Mouse (Mus musculus) ES-CJ7 (cell line): ENCODE measurements around the gene 2210011C24Rik.
"Not testable (repeated sequence)": the region's sequence is repeated elsewhere in the genome, so short reads cannot be mapped to it uniquely, and the experiment has no call there.

Source experiments
- DNase-seq: peaks from one replicate; pipeline ENCODE4 v3.0.0; 2011; ENCODE audit warnings: low read depth, low spot score

The 2210011C24Rik gene

DNA sequence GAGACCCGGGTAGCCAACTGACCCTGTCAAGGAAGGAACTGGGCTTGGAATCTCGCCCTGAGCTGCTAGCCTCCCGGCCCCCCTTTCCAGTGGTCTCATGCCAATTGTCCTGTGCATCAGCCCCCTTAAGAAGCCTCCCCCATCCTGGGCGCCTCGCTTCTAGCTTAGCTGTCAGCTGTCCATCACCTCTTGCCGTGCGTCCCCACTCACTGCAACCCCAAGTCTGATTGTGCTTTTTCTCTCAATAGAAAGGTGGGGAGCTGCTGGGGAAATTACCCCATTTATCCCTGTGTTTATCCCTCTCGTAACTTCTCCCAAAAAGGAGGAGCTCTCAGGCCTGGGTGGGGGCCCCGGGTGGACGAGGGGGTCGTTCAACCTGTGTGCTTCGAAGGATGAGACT is 16.0 kb downstream of the 2210011C24Rik start:
- no peak for DNase-seq

DNA sequence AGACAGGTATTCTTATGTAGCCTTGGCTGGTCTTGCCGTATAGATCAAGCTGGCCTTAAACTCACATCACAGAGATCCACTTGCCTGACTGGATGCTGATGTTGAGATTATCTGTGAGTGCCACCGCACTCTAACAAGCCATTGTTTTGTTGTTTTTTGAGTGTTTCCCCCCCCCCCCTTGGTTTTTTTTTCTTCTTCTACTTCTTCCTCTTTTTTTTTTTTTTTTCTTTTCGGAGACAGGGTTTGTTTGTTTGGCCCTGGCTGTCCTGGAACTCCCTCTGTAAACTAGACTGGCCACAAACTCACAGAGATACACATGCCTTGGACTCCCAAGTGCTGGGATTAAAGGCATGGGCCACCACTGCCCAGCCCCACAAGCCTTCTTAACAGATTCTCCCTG is 17.9 kb downstream of the 2210011C24Rik start:
- DNase-seq, result no peak

GRCm38 (mm10) chr8:83992488-83992887 is 19.5 kb downstream of the 2210011C24Rik start:
- DNase-seq, result no peak

DNA sequence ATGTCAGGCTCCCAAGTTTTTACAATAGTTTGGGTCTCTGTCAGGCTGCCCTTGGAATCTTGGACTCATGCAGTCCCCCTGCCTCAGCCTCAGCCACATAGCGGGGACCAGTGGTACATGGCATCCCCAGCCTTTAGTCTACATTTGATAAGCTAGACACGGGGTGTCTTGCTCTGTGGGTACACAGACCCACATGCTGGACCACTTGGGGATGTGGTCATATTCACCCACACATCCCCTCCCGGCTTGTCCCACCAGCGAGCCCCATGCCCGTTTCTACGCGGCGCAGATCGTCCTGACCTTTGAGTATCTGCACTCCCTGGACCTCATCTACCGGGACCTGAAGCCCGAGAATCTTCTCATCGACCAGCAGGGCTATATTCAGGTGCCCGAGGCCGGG is 21.8 kb downstream of the 2210011C24Rik start:
- DNase-seq, result no peak

GRCm38 (mm10) chr8:83989243-83989642 is 22.7 kb downstream of the 2210011C24Rik start:
- DNase-seq, result no peak

GRCm38 (mm10) chr8:83983222-83983621 is 28.7 kb downstream of the 2210011C24Rik start:
- DNase-seq, result not testable (repeated sequence)

DNA sequence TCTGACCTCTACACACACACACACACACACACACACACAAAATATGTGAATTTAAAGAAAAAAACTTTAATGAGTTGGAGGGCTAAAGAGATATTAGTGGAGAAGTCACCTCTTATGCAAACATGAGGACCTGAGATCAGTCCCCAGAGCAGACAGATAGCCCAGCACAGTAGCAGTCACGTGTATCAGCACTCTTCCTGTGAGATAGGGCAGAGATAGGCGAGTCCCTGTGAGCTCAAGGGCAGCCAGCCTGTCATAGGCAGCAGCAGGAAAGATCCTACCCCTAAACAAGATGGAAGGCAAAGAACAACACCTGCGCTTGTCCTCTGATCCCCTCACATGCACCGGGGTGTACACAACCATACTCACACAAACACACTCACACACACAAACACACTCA is 29.5 kb downstream of the 2210011C24Rik start:
- no peak for DNase-seq

- no peak for DNase-seq
These were observed 30.4 kb downstream of the 2210011C24Rik start for GRCm38 (mm10) chr8:83981533-83981932.

DNA sequence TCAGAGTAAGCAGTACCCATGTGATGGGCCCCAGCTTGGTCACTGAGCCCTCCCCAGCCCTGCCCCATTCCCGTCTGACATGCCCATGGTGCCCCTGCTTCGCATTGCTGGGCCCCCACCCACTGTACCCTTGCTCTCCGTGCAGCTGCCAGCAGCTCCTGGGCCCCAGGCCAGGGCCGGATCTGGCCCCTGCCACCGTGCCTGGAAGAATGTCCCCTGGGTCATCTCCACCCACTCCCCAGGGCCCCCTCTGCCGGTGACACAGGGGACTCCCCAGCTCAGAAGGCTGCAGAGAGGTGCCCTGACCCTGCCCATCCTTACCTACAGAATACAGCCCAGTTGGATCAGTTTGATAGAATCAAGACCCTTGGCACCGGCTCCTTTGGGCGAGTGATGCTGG is 31.1 kb downstream of the 2210011C24Rik start:
- no peak for DNase-seq

- DNase-seq, result no peak
These were observed 31.7 kb downstream of the 2210011C24Rik start for GRCm38 (mm10) chr8:83980250-83980649.

DNA sequence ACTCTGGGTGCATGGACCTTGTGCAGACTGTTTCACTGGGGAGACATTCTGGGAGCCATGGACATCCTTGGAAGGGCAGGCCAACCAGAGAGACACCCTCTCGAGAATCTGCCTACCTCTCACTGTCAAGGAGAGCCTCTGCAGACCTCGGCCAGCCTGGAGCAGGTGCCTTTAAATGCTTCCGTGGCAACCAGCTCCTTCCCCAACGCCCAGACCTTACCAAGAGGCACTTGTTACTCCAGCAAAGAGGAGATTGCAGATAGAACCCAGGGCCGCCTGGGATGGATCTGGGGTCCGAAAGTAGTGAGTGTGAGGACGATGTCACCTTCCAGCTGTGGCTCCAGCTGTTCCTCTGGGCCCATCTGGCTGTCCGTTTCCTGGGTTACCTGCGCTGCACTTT is 33.8 kb downstream of the 2210011C24Rik start:
- DNase-seq, result no peak

- DNase-seq, result no peak
These were observed 34.3 kb downstream of the 2210011C24Rik start for GRCm38 (mm10) chr8:83977646-83978045.

- no peak for DNase-seq
These were observed 35.1 kb downstream of the 2210011C24Rik start for GRCm38 (mm10) chr8:83976779-83977350.

DNA sequence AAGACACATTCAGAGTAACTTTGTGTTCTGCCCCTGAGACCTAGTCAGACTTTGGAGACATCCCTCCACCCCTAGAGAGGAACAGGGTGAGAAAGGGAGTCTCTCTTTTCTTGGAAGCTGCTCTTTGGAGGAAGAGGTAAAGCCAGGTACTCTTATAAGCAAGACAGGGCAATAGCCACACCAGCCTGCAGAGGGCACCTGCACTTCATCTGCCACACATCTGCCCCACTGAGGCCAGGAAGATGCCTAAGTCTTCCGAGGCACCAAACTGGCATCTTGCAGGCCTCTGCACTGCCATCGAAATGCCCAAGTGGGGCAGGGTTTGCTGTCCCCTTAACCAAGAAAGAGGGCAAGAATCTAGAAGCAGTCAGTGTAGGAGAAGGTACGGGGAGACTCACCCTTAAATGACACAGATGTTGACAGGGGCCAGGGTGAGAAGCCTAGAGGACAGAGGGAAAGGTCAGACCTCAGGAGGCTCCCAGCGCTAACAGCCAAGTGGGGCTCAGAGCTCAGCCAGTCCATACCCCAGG is 35.8 kb downstream of the 2210011C24Rik start:
- DNase-seq, result no peak

DNA sequence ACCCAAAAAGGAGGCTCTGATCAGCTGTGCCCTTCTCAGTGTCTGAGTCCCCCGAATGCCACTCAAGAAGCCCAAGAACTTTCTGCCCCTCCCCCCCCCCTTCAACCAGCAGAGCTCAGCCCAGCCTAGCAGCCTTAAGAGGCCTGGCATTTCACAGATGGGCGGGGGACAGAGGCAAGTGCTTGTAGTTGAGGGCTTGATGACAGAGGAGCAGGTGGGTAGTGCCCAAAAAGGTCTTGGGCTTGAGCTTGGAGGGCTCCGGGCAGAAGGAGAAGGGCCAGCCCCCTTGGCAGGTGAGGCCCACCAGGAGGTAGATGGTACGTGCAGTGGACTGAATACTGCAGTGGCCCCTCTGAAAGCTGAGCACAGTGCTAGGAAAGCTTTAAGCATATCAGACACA is 37.5 kb downstream of the 2210011C24Rik start:
- no peak for DNase-seq

DNA sequence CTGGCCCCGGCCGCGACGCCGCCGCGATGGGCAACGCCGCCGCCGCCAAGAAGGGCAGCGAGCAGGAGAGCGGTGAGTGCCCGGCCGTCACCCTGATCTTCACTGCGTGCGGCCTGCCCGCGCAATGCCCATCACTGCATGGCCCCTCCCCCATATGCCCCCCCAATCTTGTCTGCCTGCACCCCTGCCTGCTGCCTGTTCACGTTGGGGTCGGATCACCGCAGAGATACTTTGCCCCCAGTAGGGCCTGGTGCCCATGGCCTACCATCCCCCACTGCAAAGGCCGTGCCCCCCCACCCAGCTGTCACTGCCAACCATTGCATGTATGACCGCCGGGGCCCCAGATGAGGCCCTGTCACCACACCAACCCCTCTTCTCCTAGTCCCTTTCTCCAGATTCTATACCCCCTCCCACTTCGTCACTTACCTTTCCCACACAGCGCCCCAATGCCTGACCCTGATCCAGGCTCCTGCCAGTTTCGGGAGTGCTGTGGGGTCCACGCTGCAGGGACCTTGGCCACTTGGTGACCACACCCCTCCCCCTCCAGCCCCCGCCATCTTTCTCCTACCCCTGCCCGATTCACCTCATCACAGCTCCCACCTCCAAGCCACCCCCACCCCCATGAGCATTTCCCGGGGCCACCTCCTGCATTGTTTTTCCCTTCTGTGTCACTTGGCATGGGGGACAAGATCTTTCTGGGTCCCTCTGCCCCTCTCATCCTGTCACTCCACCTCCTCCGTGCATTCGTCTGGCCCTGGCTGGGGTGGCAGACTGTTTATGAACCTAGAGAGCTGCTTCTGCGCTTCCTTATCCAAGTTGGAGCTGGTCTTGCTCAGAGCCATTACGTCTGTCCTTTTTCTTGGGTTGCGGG is 38.6 kb downstream of the 2210011C24Rik start:
- no peak for DNase-seq

DNA sequence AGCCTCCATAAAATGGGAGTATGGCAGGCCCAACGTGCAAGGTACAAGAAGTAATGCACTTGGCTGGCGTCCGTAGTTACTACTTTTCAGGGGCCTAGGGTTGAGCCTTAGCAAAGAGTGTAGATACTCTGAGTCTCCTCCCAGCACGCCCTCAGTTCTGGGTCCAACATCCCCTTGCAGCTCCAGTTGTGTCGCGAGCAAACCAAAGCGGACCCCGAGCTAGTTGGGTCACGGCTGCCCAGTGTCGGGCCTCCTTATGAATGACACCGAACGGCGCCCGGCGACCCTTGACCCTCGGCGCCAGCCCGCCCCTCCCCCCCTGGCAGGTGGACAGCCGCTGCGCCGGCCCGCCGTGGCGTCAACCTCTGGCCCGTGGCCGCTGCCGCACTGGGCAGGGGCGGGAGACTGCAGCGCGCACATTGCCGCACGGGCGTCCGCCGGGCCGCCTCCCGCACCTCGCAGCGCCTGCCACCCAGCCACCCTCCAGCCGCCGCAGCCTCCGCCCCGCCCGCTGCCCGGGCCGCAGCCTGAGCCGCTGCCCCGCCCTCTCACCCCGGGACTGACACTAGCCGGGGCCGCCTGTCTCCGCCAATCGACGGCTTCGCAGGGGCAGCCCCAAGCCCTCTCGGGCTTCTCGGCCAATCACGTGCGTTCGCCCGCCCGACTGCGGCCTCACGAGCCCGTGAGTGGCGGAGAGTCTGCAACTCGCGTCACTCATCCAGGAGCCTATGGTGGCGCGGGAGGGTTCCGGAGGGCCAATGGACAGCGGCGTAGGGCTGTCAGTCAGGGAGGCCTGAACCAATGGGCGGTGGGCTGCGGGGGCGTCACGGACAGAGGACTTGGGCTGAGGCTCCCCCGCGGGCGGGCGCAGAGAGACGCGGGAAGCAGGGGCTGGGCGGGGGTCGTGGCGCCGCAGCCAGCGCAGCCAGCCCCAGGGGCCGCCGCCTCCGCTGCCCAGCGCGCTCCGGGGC is 39.5 kb downstream of the 2210011C24Rik start, which contains the start of gene Prkaca:
Gene Prkaca, plus strand, starts transcription at position 844 of the 971 bp plus-strand sequence.
- DNase-seq, result peak; percentile 99

GRCm38 (mm10) chr8:83971661-83972060 is 40.3 kb downstream of the 2210011C24Rik start:
- DNase-seq, result no peak

GRCm38 (mm10) chr8:83971121-83971520 is 40.9 kb downstream of the 2210011C24Rik start:
- DNase-seq, result no peak

- DNase-seq, result no peak
These were observed 44.3 kb downstream of the 2210011C24Rik start for GRCm38 (mm10) chr8:83967701-83968100.

DNA sequence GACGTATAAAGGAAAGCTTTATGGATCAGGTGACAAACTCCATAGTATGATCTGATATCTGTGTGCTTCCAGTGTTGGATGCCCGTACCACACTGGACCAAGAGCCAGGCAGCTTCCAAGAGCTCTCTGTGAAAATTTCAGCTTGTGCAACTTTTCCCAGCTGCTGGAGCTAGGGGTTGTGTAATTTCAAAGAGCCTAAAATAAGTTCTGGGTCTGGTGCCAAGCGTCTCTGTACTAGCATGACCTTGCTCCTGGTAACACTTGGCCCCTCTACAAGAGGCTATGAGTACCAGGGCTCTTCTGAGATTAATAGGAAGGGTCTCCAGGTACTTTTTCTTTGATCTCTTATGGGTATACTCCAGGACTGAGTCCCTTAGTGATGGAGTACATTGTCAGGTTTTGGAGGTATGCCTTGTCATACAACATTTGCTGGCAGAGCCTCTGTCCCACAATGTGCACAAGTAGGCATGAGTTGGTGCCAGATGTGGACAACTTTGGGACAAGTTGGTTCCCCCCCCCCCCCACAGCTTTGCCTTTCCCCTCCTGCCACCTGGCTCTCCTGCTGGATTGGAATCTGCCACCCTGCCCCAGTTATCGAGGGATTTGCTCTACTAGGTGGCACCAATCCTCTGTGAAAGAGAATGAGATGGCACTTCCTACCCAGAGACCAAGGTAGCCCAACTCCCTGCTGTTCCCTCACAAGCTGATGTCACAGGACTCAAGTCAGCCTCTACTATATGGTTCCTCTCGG is 47.8 kb downstream of the 2210011C24Rik start:
- DNase-seq, result no peak
